Mouse (Mus musculus) midbrain, embryonic 16.5 days (tissue): ENCODE results near the gene Flt4. TPM values are rescaled to one million over a fixed set of nuclear protein-coding genes. Genes with fewer than 3 reads are reported as not detected.
"Not testable (repeated sequence)": the region's sequence is repeated elsewhere in the genome, so short reads cannot be mapped to it uniquely, and the experiment has no call there.

Experiments
- ATAC-seq: fragments of 200-750 bp; cut with Nextera tagmentation; 2 replicates; pipeline ENCODE4 v1.8.0; 2017; ENCODE audit warnings: moderate TSS enrichment
- H3K27ac ChIP-seq: fragments of 300-500 bp; sonication (generic); 2 replicates; pipeline ENCODE4 v1.5.1; 2014; ENCODE audit warnings: mild to moderate bottlenecking, low read length, mixed read lengths
- H3K27me3 ChIP-seq: fragments of 300-500 bp; sonication (generic); 2 replicates; pipeline ENCODE4 v1.6.1; 2014; ENCODE audit warnings: low read depth, low read length, mixed read lengths; ENCODE audit not compliant: control insufficient read depth, insufficient read depth
- H3K36me3 ChIP-seq: fragments of 300-500 bp; sonication (generic); 2 replicates; pipeline ENCODE4 v1.6.1; 2014; ENCODE audit warnings: mild to moderate bottlenecking, low read length, moderate library complexity, mixed read lengths; ENCODE audit not compliant: control insufficient read depth, insufficient read depth
- H3K4me1 ChIP-seq: fragments of 300-500 bp; sonication (generic); 2 replicates; pipeline ENCODE4 v1.6.1; 2014; ENCODE audit warnings: mild to moderate bottlenecking, low read length, mixed read lengths; ENCODE audit not compliant: control insufficient read depth, insufficient read depth
- H3K4me2 ChIP-seq: fragments of 300-500 bp; sonication (generic); 2 replicates; pipeline ENCODE4 v1.6.1; 2014; ENCODE audit warnings: mild to moderate bottlenecking, low read length, mixed read lengths
- H3K4me3 ChIP-seq: fragments of 300-500 bp; sonication (generic); 2 replicates; pipeline ENCODE4 v1.5.1; 2014; ENCODE audit warnings: low read depth, mild to moderate bottlenecking, low read length, moderate library complexity, mixed read lengths
- H3K9ac ChIP-seq: fragments of 300-500 bp; sonication (generic); 2 replicates; pipeline ENCODE4 v1.6.1; 2014; ENCODE audit warnings: low read depth, low read length, mixed read lengths
- H3K9me3 ChIP-seq: fragments of 300-500 bp; sonication (generic); replicated peaks from 2 replicates; pipeline ENCODE4 v1.6.1; 2014; ENCODE audit warnings: mild to moderate bottlenecking, low read length, mixed read lengths; ENCODE audit not compliant: control insufficient read depth, poor library complexity, severe bottlenecking
- WGBS: fragments of 180-500 bp; shearing (Covaris S2); extraction: QIAGEN DNeasy Blood & Tissue Kit; methylation state at CpG from one replicate; pipeline ENCODE4 v1.1.7; 2014; 5-methylcytosine and 5-hydroxymethylcytosine counted together
- polyA plus RNA-seq: library from polyadenylated mRNA; unstranded; fragments of >200 nt; fragmentation: Nextera tagmentation; extraction: Ambion mirVana; gene quantifications from 2 replicates; pipeline ENCODE4 v1.2.1, GENCODE M21; 2015

The Flt4 gene
- 1.6 TPM in 2 replicates for polyA plus RNA-seq

DNA sequence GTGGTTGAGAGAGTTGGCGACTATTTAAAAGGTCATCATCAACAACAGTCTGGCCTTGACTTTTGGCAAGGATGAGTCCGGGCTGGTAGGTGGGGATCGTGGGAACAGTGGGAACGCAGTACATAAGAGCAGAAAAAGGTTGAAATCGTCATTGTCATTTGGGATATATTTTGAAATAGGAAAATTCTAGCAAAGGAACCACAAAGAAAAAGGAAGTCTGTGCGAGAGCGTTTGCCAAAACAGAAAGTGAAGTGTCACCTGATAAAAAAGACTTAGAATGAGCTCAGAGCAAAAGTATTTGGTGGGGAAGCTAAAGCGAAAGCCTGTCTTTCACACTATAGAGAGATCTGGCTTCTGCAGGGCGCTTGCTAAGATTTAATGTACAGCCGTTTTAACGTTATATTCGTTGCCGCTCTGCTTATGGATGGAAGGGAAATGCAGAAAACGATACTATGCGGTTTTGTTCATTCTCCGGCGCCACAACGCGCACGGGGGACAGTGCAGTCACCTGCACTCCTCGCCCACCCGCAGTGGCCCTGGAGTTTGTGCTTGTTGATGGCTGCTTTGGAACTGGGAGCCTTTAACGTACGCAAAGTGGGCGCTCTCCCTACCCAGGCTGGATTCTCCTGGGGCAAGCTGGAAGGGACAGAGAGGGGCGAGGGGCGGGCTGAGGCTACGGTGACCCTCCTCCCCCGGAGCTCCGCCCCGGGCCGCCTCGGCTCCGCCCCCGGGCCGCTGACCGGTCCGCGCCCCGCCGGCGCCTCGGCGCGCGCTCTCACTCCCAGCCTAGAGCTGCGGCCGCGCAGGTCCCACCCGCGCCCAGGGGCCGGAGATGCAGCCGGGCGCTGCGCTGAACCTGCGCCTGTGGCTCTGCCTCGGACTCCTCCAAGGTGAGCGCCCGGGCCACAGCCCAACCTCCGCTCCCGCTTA is at the start of gene Flt4:
TSS of gene Flt4 (plus strand) at position 326 of the 930 bp plus-strand sequence.
- peak within 1 kb of the TSS; percentile 71 for H3K4me2 ChIP-seq
- peak; percentile 70 for ATAC-seq
- H3K9me3 ChIP-seq, H3K36me3 ChIP-seq, H3K4me1 ChIP-seq, H3K27ac ChIP-seq: not testable (repeated sequence)
- WGBS: 6% methylated on average over 34 of the region's 61 CpGs
- H3K27me3 ChIP-seq: peaks cover 11% of the 10 kb centered on the region
- peak within 1 kb of the TSS; percentile 41 for H3K9ac ChIP-seq
- H3K4me3 ChIP-seq: peak within 1 kb of the TSS; percentile 42

DNA sequence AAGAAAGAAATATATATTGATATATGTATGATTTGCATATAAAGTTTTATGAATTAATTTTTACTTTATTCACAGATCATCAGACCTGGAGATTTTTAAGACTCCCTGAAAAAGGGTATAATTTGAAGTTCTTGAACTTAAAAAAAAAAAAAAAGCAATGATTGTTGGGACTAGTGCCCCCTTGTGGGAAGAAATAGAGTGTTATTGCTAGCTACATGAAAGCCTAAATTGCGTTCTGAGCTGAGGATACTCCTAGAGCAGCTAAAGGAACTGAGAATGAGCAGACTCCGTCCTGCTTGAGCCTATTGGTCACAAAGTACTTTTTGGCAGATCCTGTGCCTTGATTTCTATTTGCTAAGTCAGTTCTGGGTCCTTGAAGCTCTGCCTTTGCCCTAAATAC is 34.0 kb upstream of the Flt4 start:
- H3K36me3 ChIP-seq, H3K4me3 ChIP-seq, H3K9ac ChIP-seq, H3K27me3 ChIP-seq, ATAC-seq, H3K4me1 ChIP-seq, H3K9me3 ChIP-seq, H3K27ac ChIP-seq, H3K4me2 ChIP-seq: not testable (repeated sequence)
- WGBS: 36% methylated on average over 2 of the region's 2 CpGs

DNA sequence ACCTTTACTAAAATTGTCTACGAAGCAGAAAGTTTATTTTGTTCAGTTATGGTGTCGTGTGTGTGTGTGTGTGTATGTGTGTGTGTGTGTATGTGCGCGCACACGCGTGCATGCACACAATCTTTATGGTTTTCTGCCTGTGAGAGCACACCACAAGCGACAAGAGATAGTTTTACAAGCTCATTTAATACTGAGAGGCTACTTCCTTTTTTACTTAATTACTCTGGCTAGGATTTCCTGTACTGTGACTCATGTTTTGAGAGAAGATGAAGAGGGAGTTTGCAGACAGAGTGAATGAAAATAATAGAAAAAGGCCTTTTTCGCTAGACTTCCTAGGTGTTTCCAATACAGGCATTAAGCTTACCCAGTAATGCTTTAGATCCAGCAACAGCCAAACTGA is 28.6 kb upstream of the Flt4 start:
- H3K4me2 ChIP-seq, ATAC-seq: not testable (repeated sequence)

DNA sequence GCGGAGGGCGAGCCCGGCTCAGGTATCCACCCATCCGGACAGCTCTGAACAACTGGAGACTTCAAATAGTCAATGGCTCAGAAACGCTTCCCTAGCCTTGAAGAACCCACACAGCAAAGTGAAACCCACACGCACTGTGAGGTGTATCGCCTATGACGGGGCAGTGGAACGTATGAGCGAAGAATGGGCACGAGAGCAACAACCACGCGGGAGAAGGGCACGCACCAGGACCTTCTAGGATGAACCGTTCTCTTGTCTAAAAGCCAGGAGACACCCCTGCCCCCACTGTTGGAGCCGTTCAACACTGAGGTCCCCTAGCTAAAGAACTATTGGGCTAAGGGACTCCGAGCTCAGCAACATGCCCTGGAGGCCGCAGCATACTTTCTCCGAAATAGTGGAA is 18.9 kb upstream of the Flt4 start:
- no peak overlapping the region for H3K27ac ChIP-seq
- H3K27me3 ChIP-seq: no peaks in the 10 kb centered on the region
- no peak for ATAC-seq
- 92% methylated on average over 19 of the region's 19 CpGs for WGBS
- H3K4me1 ChIP-seq: no peaks in the 10 kb centered on the region
- no peak overlapping the region for H3K4me3 ChIP-seq
- H3K9me3 ChIP-seq: no peaks in the 10 kb centered on the region
- no peaks in the 10 kb centered on the region for H3K36me3 ChIP-seq
- H3K9ac ChIP-seq: no peak overlapping the region
- H3K4me2 ChIP-seq: no peak overlapping the region

More for the DNA sequence above, 28.6 kb upstream of the Flt4 start:
- not testable (repeated sequence) for H3K27ac ChIP-seq, H3K9ac ChIP-seq, H3K36me3 ChIP-seq, H3K27me3 ChIP-seq, H3K4me1 ChIP-seq, H3K9me3 ChIP-seq, H3K4me3 ChIP-seq
- WGBS: 89% methylated on average over 8 of the region's 8 CpGs

DNA sequence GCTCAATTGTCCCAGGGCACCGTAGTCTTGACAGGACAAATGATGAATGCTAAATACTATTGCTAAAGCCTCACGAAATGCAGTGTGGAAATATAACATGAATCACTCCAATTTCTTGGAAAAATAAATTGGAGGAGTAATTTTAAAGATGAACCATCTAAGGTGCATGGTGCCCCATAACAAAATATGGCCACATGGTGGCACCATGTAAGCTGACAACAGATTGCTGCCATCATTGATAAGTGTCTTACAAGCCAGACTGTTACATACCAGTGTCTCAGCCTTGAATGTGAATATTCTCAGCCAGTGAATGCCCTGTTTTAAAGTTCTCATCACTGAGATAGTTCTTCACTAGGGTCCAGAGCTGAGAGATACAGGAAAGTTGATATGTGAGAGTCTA is 11.9 kb upstream of the Flt4 start:
- WGBS: 57% methylated on average over 2 of the region's 2 CpGs
- H3K4me3 ChIP-seq, H3K27me3 ChIP-seq, ATAC-seq, H3K36me3 ChIP-seq, H3K4me2 ChIP-seq, H3K9ac ChIP-seq, H3K4me1 ChIP-seq, H3K9me3 ChIP-seq, H3K27ac ChIP-seq: not testable (repeated sequence)

DNA sequence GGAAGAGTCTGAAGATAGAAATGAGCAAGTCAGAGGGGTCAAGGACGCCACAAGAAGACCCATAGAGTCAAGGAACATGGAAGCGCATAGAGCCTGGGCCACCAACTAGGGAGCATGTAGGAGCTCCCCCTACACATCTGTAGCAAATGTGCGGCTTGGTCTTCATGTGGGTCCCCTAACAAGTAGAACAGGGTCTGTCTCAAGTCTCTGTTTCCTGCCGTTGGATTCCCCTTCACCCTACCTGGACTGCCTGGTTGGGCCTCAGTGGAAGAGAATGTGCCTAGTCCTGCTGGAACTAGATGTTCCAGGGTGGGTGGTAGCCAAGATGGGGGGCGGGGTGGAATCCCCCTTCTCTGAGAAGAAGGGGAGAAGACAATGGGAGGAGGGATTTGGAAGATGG is 757 bp upstream of the Flt4 start:
- not testable (repeated sequence) for H3K4me2 ChIP-seq, H3K4me1 ChIP-seq, H3K27ac ChIP-seq, ATAC-seq, H3K9ac ChIP-seq, H3K36me3 ChIP-seq, H3K9me3 ChIP-seq, H3K4me3 ChIP-seq
- peaks cover 11% of the 10 kb centered on the region for H3K27me3 ChIP-seq
- 96% methylated on average over 5 of the region's 5 CpGs for WGBS

DNA sequence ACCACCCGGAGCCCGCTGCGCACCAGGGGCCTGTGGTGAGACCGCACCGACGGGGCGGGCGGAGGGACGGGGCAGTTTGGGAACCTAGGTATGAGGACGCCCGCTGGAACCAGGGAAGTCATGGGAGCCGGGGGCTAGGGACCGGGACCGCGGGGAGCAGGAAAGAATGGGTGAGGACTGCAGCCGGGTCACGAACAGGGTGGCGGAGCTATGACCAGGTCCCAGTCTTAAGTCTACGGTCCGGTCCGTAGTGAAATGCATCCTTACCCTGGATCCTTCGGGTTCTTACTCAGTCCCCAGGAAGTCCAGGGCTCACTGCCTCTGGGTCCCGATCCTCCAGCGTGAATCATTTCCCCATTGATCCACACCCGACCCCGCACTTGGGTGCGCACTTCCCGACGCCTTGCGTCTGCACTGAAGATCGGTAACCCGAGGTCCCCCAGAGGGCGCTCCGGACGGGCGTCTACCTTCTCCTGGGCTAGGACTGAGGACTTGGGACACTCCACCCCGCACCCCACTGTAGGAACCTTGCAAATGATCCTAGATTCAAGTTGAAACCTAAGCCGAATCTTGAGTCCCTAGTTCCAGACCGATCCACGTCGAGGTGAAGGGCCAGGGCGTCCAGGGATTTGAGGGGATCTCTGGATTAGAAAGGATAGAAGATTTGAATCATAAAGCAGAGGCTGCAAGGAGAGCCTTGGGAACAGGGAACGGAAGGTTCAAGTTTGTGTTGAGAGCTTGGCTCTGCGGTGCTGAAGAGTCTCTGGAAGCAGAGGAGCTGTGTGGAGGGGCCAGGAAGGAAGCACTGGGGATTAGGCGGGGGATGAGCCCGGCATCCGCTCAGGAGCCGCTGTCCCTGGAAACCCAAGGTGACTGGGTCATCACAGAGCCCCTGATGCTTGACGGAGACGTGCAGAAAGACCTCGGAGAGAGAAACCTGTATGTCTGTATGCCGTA is 1.1 kb downstream of the Flt4 start:
- Histone ChIP-seq H3K4me3 (peak overlapping the region; percentile 42), H3K27me3 (peaks cover 13% of the 10 kb centered on the region), H3K9ac (peak overlapping the region; percentile 41), H3K4me2 (peak overlapping the region; percentile 71)
- H3K9me3 ChIP-seq, H3K4me1 ChIP-seq, H3K27ac ChIP-seq, H3K36me3 ChIP-seq: not testable (repeated sequence)
- 1% methylated on average over 49 of the region's 52 CpGs for WGBS
- peak; percentile 16 for ATAC-seq

DNA sequence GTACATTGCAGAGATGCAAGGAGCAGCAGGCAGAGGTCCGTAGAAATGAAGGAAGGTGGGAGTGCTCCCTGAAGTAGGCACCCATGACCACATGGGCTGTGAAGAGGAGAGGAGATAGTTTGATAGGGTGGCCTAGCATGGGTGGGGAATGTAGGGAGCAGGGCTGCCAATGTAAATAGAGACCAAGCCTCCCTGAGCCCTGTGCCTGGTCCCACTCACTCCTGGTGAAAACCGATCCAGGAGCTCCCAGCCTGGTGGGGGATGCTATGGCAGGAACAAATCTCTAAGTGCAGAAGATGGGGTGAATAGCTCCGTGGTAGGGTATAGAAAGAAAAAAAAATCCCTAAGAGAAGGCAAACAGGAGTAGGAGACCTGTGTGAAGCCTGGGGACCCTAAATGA is 2.3 kb downstream of the Flt4 start:
- not testable (repeated sequence) for H3K4me2 ChIP-seq, H3K36me3 ChIP-seq, H3K9ac ChIP-seq, H3K4me3 ChIP-seq, ATAC-seq, H3K9me3 ChIP-seq, H3K27ac ChIP-seq, H3K4me1 ChIP-seq
- peaks cover 13% of the 10 kb centered on the region for H3K27me3 ChIP-seq
- 29% methylated on average over 3 of the region's 3 CpGs for WGBS

DNA sequence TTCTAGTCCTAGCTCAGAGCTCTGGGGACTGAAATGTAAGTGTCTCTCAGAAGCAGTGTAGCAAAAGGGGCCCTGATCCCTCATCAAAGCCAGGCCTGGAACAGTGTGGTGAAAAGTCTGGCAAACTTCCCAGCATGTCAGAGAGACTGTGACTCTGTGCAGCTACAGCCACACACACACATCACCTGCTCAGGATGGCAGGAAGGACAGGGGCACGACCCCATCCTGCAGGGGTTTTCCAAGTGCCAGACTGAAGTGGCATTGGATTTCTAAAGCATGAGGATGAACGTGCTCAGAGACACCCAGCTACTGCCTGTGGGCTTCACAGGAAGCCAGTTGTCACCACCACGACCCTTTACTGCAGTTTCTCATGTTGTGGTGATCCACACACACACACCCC is 3.1 kb downstream of the Flt4 start:
- Histone ChIP-seq H3K9me3 (no peaks in the 10 kb centered on the region), H3K27me3 (peaks cover 13% of the 10 kb centered on the region), H3K36me3 (no peaks in the 10 kb centered on the region), H3K4me2 (no peak overlapping the region), H3K4me3 (no peak overlapping the region), H3K4me1 (peaks cover 6% of the 10 kb centered on the region), H3K9ac (no peak overlapping the region), H3K27ac (no peak overlapping the region)
- no peak for ATAC-seq
- 67% methylated on average over 3 of the region's 3 CpGs for WGBS
